Mouse (Mus musculus) MEL (cell line): ENCODE data around the gene Tmed10. TPM values are rescaled to one million over a fixed set of nuclear protein-coding genes. Genes with fewer than 3 reads are reported as not detected.

Experiments used
- DNase-seq: peaks from one replicate; pipeline ENCODE4 v3.0.0; 2011; ENCODE audit warnings: low read depth, low spot score
- H3K27ac ChIP-seq: 2 replicates; pipeline ENCODE4 v1.5.1; 2012; ENCODE audit warnings: low read depth, mild to moderate bottlenecking, control low read depth, low read length, moderate library complexity; ENCODE audit not compliant: control insufficient read depth
- H3K27me3 ChIP-seq, 2 experiments: fragments of 150-350 bp in 1 of 2; sonication (generic) in 1 of 2; 2 replicates each; pipeline ENCODE4 v1.6.1; 2012; ENCODE audit warnings: low read length in 2 of 2, mild to moderate bottlenecking in 2 of 2, improper control_type of control experiment in 1 of 2, moderate library complexity in 1 of 2; ENCODE audit not compliant: insufficient read depth in 2 of 2, control insufficient read depth in 1 of 2
- H3K36me3 ChIP-seq, 2 experiments: 2 replicates each; pipeline ENCODE4 v1.6.1; 2012 to 2014; ENCODE audit warnings: low read length in 2 of 2, improper control_type of control experiment in 1 of 2, inconsistent platforms in 1 of 2, mild to moderate bottlenecking in 1 of 2; ENCODE audit not compliant: insufficient read depth in 2 of 2, control insufficient read depth in 1 of 2
- H3K4me1 ChIP-seq, 2 experiments: fragments of 150-350 bp in 1 of 2; sonication (generic) in 1 of 2; 2 replicates each; pipeline ENCODE4 v1.6.1; 2012; ENCODE audit warnings: low read length in 2 of 2, improper control_type of control experiment in 1 of 2, mild to moderate bottlenecking in 1 of 2; ENCODE audit not compliant: insufficient read depth in 2 of 2, control insufficient read depth in 1 of 2
- H3K4me3 ChIP-seq, 2 experiments: fragments of 150-350 bp in 1 of 2; sonication (generic) in 1 of 2; 2 replicates each; pipeline ENCODE4 v1.5.1; 2012; ENCODE audit warnings: low read depth in 2 of 2, low read length in 2 of 2, mild to moderate bottlenecking in 2 of 2, moderate library complexity in 2 of 2, control low read depth in 1 of 2, improper control_type of control experiment in 1 of 2; ENCODE audit not compliant: control insufficient read depth in 1 of 2, insufficient read depth in 1 of 2
- H3K79me2 ChIP-seq: 2 replicates; pipeline ENCODE4 v1.6.1; 2012; ENCODE audit warnings: mild to moderate bottlenecking, low read length, moderate library complexity; ENCODE audit not compliant: control insufficient read depth, poor library complexity, insufficient read depth
- H3K9ac ChIP-seq: 2 replicates; pipeline ENCODE4 v1.6.1; 2012; ENCODE audit warnings: low read depth, mild to moderate bottlenecking, control low read depth, low read length, moderate library complexity; ENCODE audit not compliant: control insufficient read depth, poor library complexity, severe bottlenecking
- H3K9me3 ChIP-seq: fragments of 150-350 bp; sonication (generic); replicated peaks from 2 replicates; pipeline ENCODE4 v1.6.1; 2012; ENCODE audit warnings: mild to moderate bottlenecking, low read length, improper control_type of control experiment, moderate library complexity; ENCODE audit not compliant: insufficient read depth
- BHLHE40 ChIP-seq: IDR thresholded peaks from 2 replicates; pipeline ENCODE4 v1.6.1; 2012; ENCODE audit warnings: low read depth, mild to moderate bottlenecking, inconsistent platforms, low read length, improper control_type of control experiment, borderline replicate concordance
- CHD2 ChIP-seq: IDR thresholded peaks from 2 replicates; pipeline ENCODE4 v1.6.1; 2011; ENCODE audit warnings: low read length, improper control_type of control experiment
- E2F4 ChIP-seq: IDR thresholded peaks from 2 replicates; pipeline ENCODE4 v1.6.1; 2011; ENCODE audit warnings: low read depth, low read length, improper control_type of control experiment, borderline replicate concordance
- ELF1 ChIP-seq: IDR thresholded peaks from 2 replicates; pipeline ENCODE4 v1.6.1; 2014; ENCODE audit warnings: low read depth, mild to moderate bottlenecking, inconsistent platforms, low read length, improper control_type of control experiment, moderate library complexity
- ETS1 ChIP-seq: IDR thresholded peaks from 2 replicates; pipeline ENCODE4 v1.6.1; 2012; ENCODE audit warnings: low read depth, mild to moderate bottlenecking, inconsistent platforms, low read length, improper control_type of control experiment, moderate library complexity
- GABPA ChIP-seq: IDR thresholded peaks from 2 replicates; pipeline ENCODE4 v1.6.1; 2012; ENCODE audit warnings: low read depth, mild to moderate bottlenecking, inconsistent platforms, low read length, improper control_type of control experiment, moderate library complexity
- HCFC1 ChIP-seq: IDR thresholded peaks from 2 replicates; pipeline ENCODE4 v1.6.1; 2012; ENCODE audit warnings: low read depth, mild to moderate bottlenecking, inconsistent platforms, low read length, improper control_type of control experiment, moderate library complexity
- JUND ChIP-seq: IDR thresholded peaks from 2 replicates; pipeline ENCODE4 v1.6.1; 2011; ENCODE audit warnings: low read depth, mild to moderate bottlenecking, improper control_type of control experiment, low read length
- MAX ChIP-seq: IDR thresholded peaks from 2 replicates; pipeline ENCODE4 v1.6.1; 2011; ENCODE audit warnings: low read length, improper control_type of control experiment
- MXI1 ChIP-seq: IDR thresholded peaks from 2 replicates; pipeline ENCODE4 v1.6.1; 2011; ENCODE audit warnings: mild to moderate bottlenecking, low read depth, low read length, improper control_type of control experiment
- MYB ChIP-seq: IDR thresholded peaks from 2 replicates; pipeline ENCODE4 v1.6.1; 2011; ENCODE audit warnings: mild to moderate bottlenecking, low read depth, low read length, improper control_type of control experiment
- MYC ChIP-seq: IDR thresholded peaks from 2 replicates; pipeline ENCODE4 v1.6.1; 2011; ENCODE audit warnings: low read depth, mild to moderate bottlenecking, low read length, improper control_type of control experiment, moderate library complexity
- NRF1 ChIP-seq: IDR thresholded peaks from 2 replicates; pipeline ENCODE4 v1.6.1; 2014; ENCODE audit warnings: low read depth, mild to moderate bottlenecking, inconsistent platforms, low read length, improper control_type of control experiment, moderate library complexity; ENCODE audit not compliant: poor library complexity, insufficient read depth, severe bottlenecking
- POLR2AphosphoS2 ChIP-seq: IDR thresholded peaks from 2 replicates; pipeline ENCODE4 v1.6.1; 2011; ENCODE audit warnings: low read length, improper control_type of control experiment
- POLR2AphosphoS5 ChIP-seq: IDR thresholded peaks from 2 replicates; pipeline ENCODE4 v1.6.1; 2012; ENCODE audit warnings: low read depth, borderline replicate concordance, mild to moderate bottlenecking, inconsistent platforms, low read length, moderate library complexity, mixed read lengths
- RAD21 ChIP-seq: IDR thresholded peaks from 2 replicates; pipeline ENCODE4 v1.6.1; 2011; ENCODE audit warnings: mild to moderate bottlenecking, low read depth, low read length, improper control_type of control experiment
- RCOR1 ChIP-seq: IDR thresholded peaks from 2 replicates; pipeline ENCODE4 v1.6.1; 2012; ENCODE audit warnings: low read depth, mild to moderate bottlenecking, inconsistent platforms, low read length, improper control_type of control experiment
- SMC3 ChIP-seq: IDR thresholded peaks from 2 replicates; pipeline ENCODE4 v1.6.1; 2011; ENCODE audit warnings: low read depth, low read length, improper control_type of control experiment
- TBP ChIP-seq: IDR thresholded peaks from 2 replicates; pipeline ENCODE4 v1.8.0; 2011; ENCODE audit warnings: low read depth, low read length, improper control_type of control experiment
- TCF12 ChIP-seq: IDR thresholded peaks from 2 replicates; pipeline ENCODE4 v1.6.1; 2014; ENCODE audit warnings: low read depth, mild to moderate bottlenecking, inconsistent platforms, low read length, improper control_type of control experiment, moderate library complexity
- USF2 ChIP-seq, 2 experiments: IDR thresholded peaks; 2 replicates each; pipeline ENCODE4 v1.6.1; 2011 to 2012; ENCODE audit warnings: improper control_type of control experiment in 2 of 2, low read length in 2 of 2, borderline replicate concordance in 1 of 2, inconsistent platforms in 1 of 2, low read depth in 1 of 2, mild to moderate bottlenecking in 1 of 2; ENCODE audit not compliant: insufficient read depth in 1 of 2
- ZC3H11A ChIP-seq: IDR thresholded peaks from 2 replicates; pipeline ENCODE4 v1.6.1; 2012; ENCODE audit warnings: low read depth, mild to moderate bottlenecking, inconsistent platforms, low read length, improper control_type of control experiment
- ZMIZ1 ChIP-seq: IDR thresholded peaks from 2 replicates; pipeline ENCODE4 v1.6.1; 2012; ENCODE audit warnings: low read depth, mild to moderate bottlenecking, inconsistent platforms, low read length, improper control_type of control experiment, moderate library complexity
- ZNF384 ChIP-seq: IDR thresholded peaks from 2 replicates; pipeline ENCODE4 v1.6.1; 2012; ENCODE audit warnings: low read depth, mild to moderate bottlenecking, inconsistent platforms, low read length, improper control_type of control experiment
- polyA plus RNA-seq, 2 experiments: library from polyadenylated mRNA; stranded (reverse) in 1 of 2; unstranded in 1 of 2; fragments of >175 nt in 1 of 2; fragments of >200 nt in 1 of 2; gene quantifications; 2 replicates each; pipeline versions ENCODE4 v1.2.1 to v1.2.4; 2012; ENCODE audit warnings: low replicate concordance in 2 of 2, low read depth in 1 of 2; ENCODE audit not compliant: insufficient read length in 2 of 2, insufficient read depth in 1 of 2, missing spikeins in 1 of 2
- total RNA-seq: library from RNA; depleted of rRNA; stranded (reverse); fragments of 300-350 nt; gene quantifications from 2 replicates; pipeline ENCODE4 v1.2.3, GENCODE M21; 2012

Gene Tmed10
- total and polyA plus RNA-seq, 3 experiments, result 45.7 to 229 (median 60.2) TPM

DNA sequence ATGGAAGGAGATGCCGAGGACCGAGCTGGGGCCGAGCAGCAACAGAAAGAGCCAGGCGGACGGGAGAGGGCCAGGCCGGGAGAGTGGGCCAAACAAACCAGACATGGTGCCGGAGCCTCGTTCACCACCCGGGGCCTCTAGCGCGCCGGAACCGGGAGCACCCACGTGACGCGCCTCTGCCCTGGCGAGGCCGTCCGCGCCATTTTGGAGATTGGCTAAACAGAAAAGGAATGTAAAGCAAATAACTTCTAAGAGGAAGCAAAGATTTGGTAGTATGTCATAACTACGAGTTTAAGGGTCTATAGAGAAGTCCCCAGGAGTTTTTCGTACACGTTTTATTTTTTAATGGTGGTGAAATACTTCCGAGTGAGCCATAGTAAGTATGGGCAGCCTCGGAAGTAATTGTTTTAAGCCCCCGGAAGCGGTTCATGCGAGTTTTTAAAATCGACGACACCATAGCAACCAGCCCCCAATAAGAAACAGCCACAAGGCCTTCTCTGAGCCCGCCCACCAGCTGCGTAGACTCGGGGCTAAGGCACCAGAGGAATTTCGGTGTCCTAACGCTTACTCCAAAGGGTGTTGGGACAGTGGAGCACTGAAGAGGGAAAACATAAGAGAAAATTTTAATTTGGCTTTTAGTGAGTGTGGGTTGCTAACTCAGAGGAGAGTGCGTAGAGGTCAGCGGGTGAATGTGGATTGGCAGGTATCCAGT, at the start of gene Tmed10 (continued):
- 0 out of 2 replicates have a peak, but pooled peaks have one; percentile 30 for TF ChIP-seq NRF1
- peak; percentile 47 for TF ChIP-seq POLR2AphosphoS2
- TF ChIP-seq MYB, result no peak
- TF ChIP-seq ZNF384, result no peak

GRCm38 (mm10) chr12:85423236-85423635, 48.6 kb upstream of the Tmed10 start:
- no peak overlapping the region for H3K27ac ChIP-seq
- H3K27me3 ChIP-seq, result peaks cover 2 to 3% of the 10 kb centered on the region in 2 experiments; a peak in 2 of 4 replicates

DNA sequence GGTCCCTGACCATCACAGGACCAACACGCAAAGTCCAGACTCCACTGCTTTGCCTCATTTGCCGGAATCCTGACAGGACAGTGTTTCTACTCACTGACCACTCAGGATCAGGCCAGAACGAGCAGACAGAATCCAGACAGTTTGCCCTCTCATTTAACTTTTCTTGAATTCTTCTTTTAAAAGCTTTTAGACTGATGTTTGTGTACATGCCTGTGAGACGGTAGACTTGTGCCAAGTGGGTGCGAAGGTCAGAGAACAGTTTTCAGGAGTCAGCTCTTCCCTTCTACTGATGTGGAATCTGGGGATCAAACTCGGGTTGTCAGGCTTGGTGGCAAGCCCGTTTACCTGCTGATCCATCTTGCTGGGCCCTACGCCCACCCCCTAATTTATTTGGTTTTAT, 47.9 kb upstream of the Tmed10 start:
- H3K36me3 ChIP-seq, result no peaks in the 10 kb centered on the region
- no peak overlapping the region for H3K9ac ChIP-seq
- no peaks in the 10 kb centered on the region for H3K9me3 ChIP-seq
- no peak for TF ChIP-seq TCF12
- TF ChIP-seq MYC, result no peak
- TF ChIP-seq NRF1, result no peak
- no peak for TF ChIP-seq CHD2
- no peak for TF ChIP-seq ELF1
- no peak for TF ChIP-seq RAD21
- no peak for TF ChIP-seq TBP
- TF ChIP-seq POLR2AphosphoS5, result no peak
- TF ChIP-seq MXI1, result no peak
- no peak for TF ChIP-seq POLR2AphosphoS2
- TF ChIP-seq JUND, result no peak
- no peak for TF ChIP-seq USF2 (IDR thresholded peaks at IDR 0.05; ENCODE audit: borderline replicate concordance in 1 of 2, insufficient read depth in 1 of 2, low read depth in 1 of 2, low read length in 2 of 2)
- no peak for TF ChIP-seq E2F4
- no peak for TF ChIP-seq RCOR1
- no peak for TF ChIP-seq ETS1
- TF ChIP-seq GABPA, result no peak
- no peak for TF ChIP-seq MAX
- TF ChIP-seq BHLHE40, result no peak
- TF ChIP-seq HCFC1, result no peak
- TF ChIP-seq ZC3H11A, result no peak
- no peak for DNase-seq
- H3K27ac ChIP-seq, result no peak overlapping the region
- H3K79me2 ChIP-seq, result no peaks in the 10 kb centered on the region
- no peak overlapping the region for H3K4me3 ChIP-seq
- H3K27me3 ChIP-seq, result peaks cover 2 to 3% of the 10 kb centered on the region in 2 experiments; a peak in 2 of 4 replicates
- H3K4me1 ChIP-seq, result peaks cover 0 to 1% of the 10 kb centered on the region in 2 experiments; a peak in 2 of 4 replicates

More at GRCm38 (mm10) chr12:85423236-85423635, 48.6 kb upstream of the Tmed10 start:
- no peak overlapping the region for H3K9ac ChIP-seq
- H3K36me3 ChIP-seq, result no peaks in the 10 kb centered on the region
- H3K9me3 ChIP-seq, result no peaks in the 10 kb centered on the region
- TF ChIP-seq SMC3, result no peak
- TF ChIP-seq ZMIZ1, result no peak
- no peak for DNase-seq
- H3K4me1 ChIP-seq, result peaks cover 0 to 4% of the 10 kb centered on the region in 2 experiments; a peak in 2 of 4 replicates
- H3K4me3 ChIP-seq, result no peak overlapping the region
- no peaks in the 10 kb centered on the region for H3K79me2 ChIP-seq
